Mouse (Mus musculus) limb, embryonic 12.5 days (tissue): ENCODE data around the gene Sox5. TPM values are rescaled to one million over a fixed set of nuclear protein-coding genes. Genes with fewer than 3 reads are reported as not detected.

Experiments
- ATAC-seq: fragments of 200-750 bp; cut with Nextera tagmentation; 2 replicates; pipeline ENCODE4 v1.8.0; 2017; ENCODE audit warnings: low read depth, moderate TSS enrichment; ENCODE audit not compliant: insufficient number of reproducible peaks, insufficient read depth, low FRiP score, low TSS enrichment
- H3K27ac ChIP-seq: fragments of 300-500 bp; sonication (generic); 2 replicates; pipeline ENCODE4 v1.5.1; 2016; ENCODE audit warnings: mild to moderate bottlenecking, moderate library complexity
- H3K27me3 ChIP-seq: fragments of 300-500 bp; sonication (generic); 2 replicates; pipeline ENCODE4 v1.6.1; 2016; ENCODE audit warnings: mild to moderate bottlenecking, moderate library complexity
- H3K36me3 ChIP-seq: fragments of 300-500 bp; sonication (generic); 2 replicates; pipeline ENCODE4 v1.6.1; 2016; ENCODE audit warnings: mild to moderate bottlenecking, moderate library complexity
- H3K4me1 ChIP-seq: fragments of 300-500 bp; sonication (generic); replicated peaks from 2 replicates; pipeline ENCODE4 v1.6.1; 2016
- H3K4me2 ChIP-seq: fragments of 300-500 bp; sonication (generic); 2 replicates; pipeline ENCODE4 v1.6.1; 2016; ENCODE audit warnings: mild to moderate bottlenecking, moderate library complexity
- H3K4me3 ChIP-seq: fragments of 300-500 bp; sonication (generic); replicated peaks from 2 replicates; pipeline ENCODE4 v1.5.1; 2016; ENCODE audit warnings: mild to moderate bottlenecking
- H3K9ac ChIP-seq: fragments of 300-500 bp; sonication (generic); replicated peaks from 2 replicates; pipeline ENCODE4 v1.6.1; 2016; ENCODE audit warnings: mild to moderate bottlenecking, moderate library complexity
- H3K9me3 ChIP-seq: fragments of 300-500 bp; sonication (generic); 2 replicates; pipeline ENCODE4 v1.6.1; 2016; ENCODE audit warnings: mild to moderate bottlenecking, moderate library complexity
- WGBS: fragments of 180-500 bp; shearing (Covaris S2); methylation state at CpG from one replicate; pipeline ENCODE4 v1.1.7; 2016; 5-methylcytosine and 5-hydroxymethylcytosine counted together
- polyA plus RNA-seq: library from polyadenylated mRNA; unstranded; fragments of >200 nt; fragmentation: Nextera tagmentation; extraction: Ambion mirVana; gene quantifications from 2 replicates; pipeline ENCODE4 v1.2.1, GENCODE M21; 2016

The Sox5 gene
- polyA plus RNA-seq, 1 experiment from 2014 or later = 96.1 TPM

DNA sequence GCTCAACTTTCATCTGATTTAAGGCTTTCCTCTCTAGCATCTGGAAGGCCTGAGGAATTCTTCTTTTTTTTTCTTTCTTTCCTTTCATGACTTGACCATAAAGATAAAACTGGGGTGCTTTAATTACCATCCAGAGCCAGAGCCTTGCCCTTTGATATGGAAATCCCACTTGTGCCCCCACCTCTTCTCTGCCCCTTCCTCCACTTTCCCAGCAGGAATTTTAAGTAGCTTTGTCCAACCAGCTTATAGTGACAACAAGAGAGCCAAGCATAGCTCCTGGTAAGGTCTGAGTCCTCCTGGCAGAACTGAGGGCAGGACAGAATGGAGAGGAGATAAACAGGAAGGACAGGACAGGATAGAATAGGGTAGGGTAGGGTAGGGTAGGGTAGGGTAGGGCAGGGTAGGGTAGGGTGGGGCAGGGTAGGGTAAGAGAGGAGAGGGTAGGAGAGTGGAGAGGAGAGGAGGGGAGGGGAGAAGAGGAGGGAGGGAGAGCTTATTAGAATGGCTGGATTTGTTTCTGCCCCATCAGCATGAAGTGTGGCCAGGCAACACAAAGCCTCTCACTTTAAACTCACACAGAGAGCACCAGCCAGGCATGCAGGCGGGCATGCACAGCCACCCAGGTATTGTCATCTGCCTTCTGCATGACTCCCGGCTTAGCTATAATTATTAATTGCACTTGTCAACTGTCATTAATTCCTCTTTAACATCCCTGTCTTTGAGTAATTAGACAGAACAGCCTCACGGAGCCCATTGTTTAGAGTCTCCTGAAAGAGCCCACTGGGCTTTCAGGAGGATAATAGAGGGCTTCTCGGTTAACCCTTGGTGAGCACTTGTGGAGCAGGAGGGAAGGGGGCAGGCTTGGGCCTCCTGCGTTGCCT is 300.9 kb downstream of the Sox5 start:
- no peak for ATAC-seq
- 17% methylated on average over 5 of the region's 5 CpGs for WGBS
- Histone ChIP-seq H3K9ac (no peak overlapping the region), H3K4me2 (no peak overlapping the region), H3K9me3 (no peaks in the 10 kb centered on the region), H3K27ac (no peak overlapping the region), H3K4me3 (no peak overlapping the region), H3K27me3 (no peaks in the 10 kb centered on the region), H3K36me3 (no peaks in the 10 kb centered on the region), H3K4me1 (peaks cover 16% of the 10 kb centered on the region)

DNA sequence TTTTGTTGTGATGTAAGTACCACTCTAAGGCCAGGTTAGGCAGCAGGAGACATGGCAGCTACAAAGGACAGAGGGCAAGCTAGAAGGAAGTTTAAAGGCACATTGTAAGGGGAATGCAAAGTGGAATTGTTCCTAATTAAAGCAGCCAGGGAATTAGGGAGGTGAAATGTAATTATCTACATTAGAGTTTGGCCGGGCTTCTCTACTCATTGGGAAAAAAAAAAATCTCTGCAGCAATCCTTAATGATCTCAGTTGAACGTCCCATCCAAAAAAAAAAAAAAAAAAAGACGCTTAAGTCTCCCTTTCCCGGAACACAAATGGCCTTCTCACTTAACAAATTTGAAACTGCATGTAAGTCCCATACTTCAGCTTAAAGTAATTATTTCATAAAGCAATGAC is 301.9 kb downstream of the Sox5 start:
- Histone ChIP-seq H3K4me2 (no peak overlapping the region), H3K4me1 (peaks cover 16% of the 10 kb centered on the region), H3K27ac (no peak overlapping the region), H3K9me3 (no peaks in the 10 kb centered on the region), H3K4me3 (no peak overlapping the region), H3K9ac (no peak overlapping the region), H3K27me3 (no peaks in the 10 kb centered on the region), H3K36me3 (no peaks in the 10 kb centered on the region)
- no peak for ATAC-seq
- WGBS = 44% methylated on average over 4 of the region's 4 CpGs

DNA sequence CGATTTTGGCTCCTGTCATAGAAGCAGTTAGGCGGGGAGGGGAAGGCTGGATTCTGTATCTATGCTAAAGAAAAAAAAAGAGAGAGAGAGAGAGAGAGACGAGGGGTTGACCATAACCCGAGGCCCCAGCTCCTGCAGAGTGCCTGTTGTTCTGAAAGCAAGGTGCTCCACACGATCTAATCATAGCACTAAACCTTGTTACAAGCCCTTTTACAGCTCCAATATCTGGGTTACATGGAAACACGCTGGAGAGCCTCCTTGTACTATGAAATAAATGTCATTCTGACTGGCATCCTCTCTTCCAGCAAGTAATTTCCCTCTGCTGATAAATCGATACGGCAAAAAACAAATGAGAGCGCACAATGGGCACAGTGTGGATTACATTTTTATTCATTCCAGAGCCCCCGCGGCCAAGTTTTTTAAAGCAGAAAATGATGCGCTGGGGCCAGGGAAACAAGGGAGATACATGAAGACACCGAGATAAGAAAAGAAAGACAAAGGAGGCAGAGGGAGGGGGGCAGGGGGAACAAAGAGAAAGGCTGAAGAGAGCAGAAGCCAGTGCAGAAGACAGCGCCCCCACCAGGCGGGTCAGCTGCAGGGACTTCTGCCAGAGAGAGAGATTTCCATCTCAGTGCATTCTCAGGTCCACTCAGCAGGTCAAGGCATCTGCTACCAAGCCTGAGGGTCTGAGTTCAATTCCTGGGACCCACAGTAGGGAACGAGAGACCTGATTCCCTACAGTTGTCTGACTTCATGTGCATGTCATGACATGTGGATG is 304.3 kb downstream of the Sox5 start:
- no peak overlapping the region for H3K9ac ChIP-seq
- H3K36me3 ChIP-seq = no peaks in the 10 kb centered on the region
- H3K4me2 ChIP-seq = no peak overlapping the region
- 71% methylated on average over 16 of the region's 16 CpGs for WGBS
- peaks cover 16% of the 10 kb centered on the region for H3K4me1 ChIP-seq
- no peak overlapping the region for H3K27ac ChIP-seq
- no peaks in the 10 kb centered on the region for H3K27me3 ChIP-seq
- H3K4me3 ChIP-seq = no peak overlapping the region
- no peak for ATAC-seq
- no peaks in the 10 kb centered on the region for H3K9me3 ChIP-seq

DNA sequence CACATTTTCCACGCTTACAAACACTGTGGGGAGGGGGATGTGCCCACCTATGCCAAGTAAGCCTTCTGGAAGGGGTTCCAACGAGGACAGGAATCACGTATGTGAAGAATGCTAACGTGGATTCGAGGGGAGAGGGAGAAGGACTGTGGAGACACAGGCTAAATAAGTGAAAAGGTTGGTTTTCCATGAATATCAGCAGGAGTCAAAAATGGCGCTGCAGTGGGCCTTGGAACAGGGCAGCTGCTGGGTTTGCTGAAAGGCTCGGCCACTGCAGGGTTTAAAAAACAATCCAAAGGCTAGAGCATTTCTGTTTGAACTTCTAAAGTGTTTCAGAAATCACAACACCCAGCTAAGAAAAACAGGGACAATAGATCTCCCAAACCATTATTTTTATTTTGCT is 308.3 kb downstream of the Sox5 start:
- 77% methylated on average over 7 of the region's 7 CpGs for WGBS
- no peaks in the 10 kb centered on the region for H3K4me1 ChIP-seq
- H3K27me3 ChIP-seq = no peaks in the 10 kb centered on the region
- no peak overlapping the region for H3K27ac ChIP-seq
- no peaks in the 10 kb centered on the region for H3K9me3 ChIP-seq
- ATAC-seq = no peak
- H3K36me3 ChIP-seq = no peaks in the 10 kb centered on the region
- no peak overlapping the region for H3K9ac ChIP-seq
- no peak overlapping the region for H3K4me2 ChIP-seq
- H3K4me3 ChIP-seq = no peak overlapping the region

DNA sequence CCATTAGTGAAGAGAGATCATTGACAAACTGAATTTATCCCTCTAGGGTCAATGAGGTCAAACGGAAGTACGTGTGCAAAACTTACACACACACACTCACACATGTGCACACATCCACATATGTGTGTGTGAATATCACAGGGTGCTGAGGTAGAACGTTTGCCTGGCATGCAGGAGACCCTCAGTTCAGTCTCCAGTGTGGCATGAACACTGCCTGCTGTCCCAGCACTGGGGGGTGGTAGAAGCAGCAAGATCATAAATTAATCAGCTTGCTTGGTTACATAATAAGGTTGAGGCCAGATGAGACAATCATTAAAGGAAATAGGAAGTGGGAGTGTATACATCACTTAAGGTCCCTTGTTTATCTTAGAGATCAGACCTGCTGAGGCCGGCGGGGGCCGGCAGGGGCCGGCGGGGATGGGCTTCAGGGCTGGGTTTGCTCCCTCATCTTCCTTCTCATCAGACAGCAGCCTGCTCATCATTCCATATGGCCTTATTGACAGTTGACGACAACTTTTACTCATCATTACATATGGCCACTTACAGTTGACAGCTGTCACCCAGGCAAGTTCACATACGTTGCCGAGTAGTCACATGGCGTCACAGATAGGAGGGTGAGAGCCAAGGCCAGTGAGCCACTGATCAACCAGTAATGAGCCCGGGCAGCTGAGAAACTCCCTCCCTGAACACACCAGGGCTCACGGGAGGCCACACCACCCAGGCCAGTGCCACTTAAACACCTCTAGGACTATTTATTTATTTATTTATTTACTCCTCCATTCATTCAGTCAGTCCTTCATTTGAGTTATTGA is 309.5 kb downstream of the Sox5 start:
- H3K4me2 ChIP-seq = no peak overlapping the region
- H3K27ac ChIP-seq = no peak overlapping the region
- H3K4me1 ChIP-seq = no peaks in the 10 kb centered on the region
- no peaks in the 10 kb centered on the region for H3K9me3 ChIP-seq
- no peaks in the 10 kb centered on the region for H3K36me3 ChIP-seq
- H3K4me3 ChIP-seq = no peak overlapping the region
- no peak for ATAC-seq
- H3K9ac ChIP-seq = no peak overlapping the region
- H3K27me3 ChIP-seq = no peaks in the 10 kb centered on the region
- WGBS = 59% methylated on average over 14 of the region's 14 CpGs

DNA sequence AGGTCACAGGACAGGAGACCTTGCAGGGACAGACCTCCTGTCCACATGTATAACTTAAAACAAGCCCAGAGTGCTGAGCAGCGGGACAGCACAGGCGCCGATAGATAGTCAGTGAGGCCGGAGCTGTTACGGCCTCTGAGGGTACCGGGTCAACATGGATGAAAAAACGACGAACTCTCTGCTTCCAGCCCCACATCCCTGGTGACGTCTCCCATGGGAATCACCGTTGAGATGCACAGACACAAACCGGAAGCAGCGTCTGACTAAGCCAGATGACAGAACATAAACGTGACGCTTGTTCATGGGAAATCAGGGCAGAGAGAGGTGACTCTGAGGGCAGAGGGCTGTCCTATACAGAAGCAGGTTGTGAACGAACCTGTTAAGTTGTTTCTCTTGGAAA is 315.1 kb downstream of the Sox5 start:
- Histone ChIP-seq H3K27ac (no peak overlapping the region), H3K4me3 (no peak overlapping the region), H3K9ac (no peak overlapping the region), H3K36me3 (no peaks in the 10 kb centered on the region), H3K4me1 (peaks cover 39% of the 10 kb centered on the region), H3K9me3 (no peaks in the 10 kb centered on the region), H3K27me3 (no peaks in the 10 kb centered on the region), H3K4me2 (no peak overlapping the region)
- no peak for ATAC-seq
- 54% methylated on average over 15 of the region's 15 CpGs for WGBS

DNA sequence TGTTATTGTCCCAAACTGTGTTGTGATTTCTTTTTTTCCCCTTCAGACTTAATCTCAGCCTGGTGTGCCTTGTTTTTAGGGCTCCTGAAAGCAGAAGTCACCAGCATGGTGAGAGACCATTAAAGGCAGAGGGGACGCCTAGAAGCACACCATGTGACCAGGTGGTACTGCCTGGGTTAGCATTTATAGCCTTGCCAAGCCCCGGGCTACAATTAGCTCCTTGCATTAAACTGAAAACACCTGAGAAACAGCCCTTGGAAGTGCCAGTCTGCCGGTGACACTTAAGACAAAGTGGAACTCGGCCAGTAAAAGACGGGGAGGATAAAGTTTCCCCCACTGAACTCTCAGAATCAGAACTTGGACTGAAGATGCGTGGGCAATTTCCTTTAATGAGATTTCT is 318.1 kb downstream of the Sox5 start:
- no peak overlapping the region for H3K4me2 ChIP-seq
- WGBS = 13% methylated on average over 6 of the region's 6 CpGs
- H3K27ac ChIP-seq = no peak overlapping the region; the same call in 1 of the 2 replicates
- H3K9ac ChIP-seq = no peak overlapping the region
- no peak; the same call in 1 of the 2 replicates for ATAC-seq
- H3K4me1 ChIP-seq = peaks cover 44% of the 10 kb centered on the region
- no peaks in the 10 kb centered on the region for H3K27me3 ChIP-seq
- no peak overlapping the region for H3K4me3 ChIP-seq
- H3K36me3 ChIP-seq = no peaks in the 10 kb centered on the region
- no peaks in the 10 kb centered on the region for H3K9me3 ChIP-seq

DNA sequence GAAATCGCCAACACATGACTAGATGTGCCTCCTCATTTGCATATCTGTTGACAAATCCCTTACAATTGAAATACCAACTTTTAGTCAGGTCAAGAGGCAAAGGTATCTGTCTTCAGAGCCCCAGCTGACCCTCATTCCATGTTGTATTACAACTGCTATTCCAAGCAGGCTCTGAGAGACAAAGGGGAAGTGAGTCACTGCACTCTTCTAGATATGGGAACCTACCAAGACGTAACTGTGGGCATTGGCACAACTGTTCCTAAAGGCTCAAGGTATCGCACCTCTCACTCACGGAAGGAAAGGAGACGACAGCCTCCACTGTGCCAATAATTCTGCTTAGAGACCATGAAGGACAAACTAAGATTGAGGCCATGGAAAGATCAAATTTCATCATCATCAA is 318.5 kb downstream of the Sox5 start:
- Histone ChIP-seq H3K27me3 (no peaks in the 10 kb centered on the region), H3K4me2 (no peak overlapping the region), H3K36me3 (no peaks in the 10 kb centered on the region), H3K9ac (no peak overlapping the region), H3K27ac (no peak overlapping the region; the same call in 1 of the 2 replicates), H3K4me1 (peaks cover 44% of the 10 kb centered on the region), H3K9me3 (no peaks in the 10 kb centered on the region), H3K4me3 (no peak overlapping the region)
- no peak for ATAC-seq
- WGBS = 56% methylated on average over 5 of the region's 5 CpGs

DNA sequence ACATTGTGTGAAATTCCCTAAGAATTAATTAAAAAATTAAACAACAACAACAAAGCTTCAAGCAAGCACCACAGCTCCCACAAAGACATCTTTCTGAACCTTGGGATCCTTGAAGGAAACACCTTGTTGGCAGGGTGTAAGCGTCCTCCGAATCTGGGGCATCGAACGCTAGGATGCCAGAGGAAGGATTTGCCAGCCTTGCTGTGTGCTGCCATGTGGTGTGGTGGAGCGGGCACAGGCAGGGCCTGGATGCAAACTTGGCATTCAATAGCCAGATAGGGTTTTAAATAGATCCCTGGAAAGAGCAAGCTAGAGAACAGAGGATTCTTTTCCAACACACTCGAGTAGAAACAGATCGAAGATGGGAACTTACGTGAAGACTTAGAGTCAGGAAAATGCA is 322.3 kb downstream of the Sox5 start:
- WGBS = 95% methylated on average over 8 of the region's 8 CpGs

DNA sequence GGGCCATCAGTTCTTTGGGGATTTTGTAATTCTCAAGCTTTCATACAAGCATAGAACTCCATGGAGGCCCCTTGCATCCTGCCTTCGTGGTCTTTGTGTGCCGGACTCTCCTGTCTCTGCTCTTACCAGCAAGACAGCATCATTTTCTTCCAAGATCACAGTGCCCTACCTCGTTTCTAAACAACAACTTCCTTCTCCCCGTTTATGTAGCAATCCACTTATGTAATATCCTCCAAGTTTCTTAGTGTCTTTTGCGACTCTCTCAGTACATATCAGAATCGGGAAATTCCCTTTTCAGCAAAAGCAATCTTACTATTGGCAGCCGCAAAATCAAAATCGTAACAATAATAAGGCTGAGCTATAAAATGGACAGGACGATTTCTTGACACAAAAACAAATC is 324.3 kb downstream of the Sox5 start:
- H3K9ac ChIP-seq = no peak overlapping the region
- H3K9me3 ChIP-seq = no peaks in the 10 kb centered on the region
- H3K27ac ChIP-seq = no peak overlapping the region
- H3K4me2 ChIP-seq = no peak overlapping the region
- WGBS = 84% methylated on average over 9 of the region's 9 CpGs
- H3K4me1 ChIP-seq = peaks cover 29% of the 10 kb centered on the region
- H3K36me3 ChIP-seq = no peaks in the 10 kb centered on the region
- 0 out of 2 replicates have a peak, but pooled peaks cover 4% of the 10 kb centered on the region for H3K27me3 ChIP-seq
- ATAC-seq = no peak
- H3K4me3 ChIP-seq = no peak overlapping the region

More for the DNA sequence above, 322.3 kb downstream of the Sox5 start:
- H3K27ac ChIP-seq = no peak overlapping the region
- no peak for ATAC-seq
- peaks cover 30% of the 10 kb centered on the region for H3K4me1 ChIP-seq
- no peaks in the 10 kb centered on the region for H3K27me3 ChIP-seq
- no peaks in the 10 kb centered on the region for H3K9me3 ChIP-seq
- H3K36me3 ChIP-seq = no peaks in the 10 kb centered on the region
- H3K9ac ChIP-seq = no peak overlapping the region
- no peak overlapping the region for H3K4me2 ChIP-seq
- no peak overlapping the region for H3K4me3 ChIP-seq
